Mouse (Mus musculus): Measurements from ENCODE around the gene Epb41l2. TPM values are rescaled to one million over a fixed set of nuclear protein-coding genes. Genes with fewer than 3 reads are reported as not detected.

The Epb41l2 gene
- polyA plus RNA-seq, 1 experiment from 2014 or later: 40.5 TPM

DNA sequence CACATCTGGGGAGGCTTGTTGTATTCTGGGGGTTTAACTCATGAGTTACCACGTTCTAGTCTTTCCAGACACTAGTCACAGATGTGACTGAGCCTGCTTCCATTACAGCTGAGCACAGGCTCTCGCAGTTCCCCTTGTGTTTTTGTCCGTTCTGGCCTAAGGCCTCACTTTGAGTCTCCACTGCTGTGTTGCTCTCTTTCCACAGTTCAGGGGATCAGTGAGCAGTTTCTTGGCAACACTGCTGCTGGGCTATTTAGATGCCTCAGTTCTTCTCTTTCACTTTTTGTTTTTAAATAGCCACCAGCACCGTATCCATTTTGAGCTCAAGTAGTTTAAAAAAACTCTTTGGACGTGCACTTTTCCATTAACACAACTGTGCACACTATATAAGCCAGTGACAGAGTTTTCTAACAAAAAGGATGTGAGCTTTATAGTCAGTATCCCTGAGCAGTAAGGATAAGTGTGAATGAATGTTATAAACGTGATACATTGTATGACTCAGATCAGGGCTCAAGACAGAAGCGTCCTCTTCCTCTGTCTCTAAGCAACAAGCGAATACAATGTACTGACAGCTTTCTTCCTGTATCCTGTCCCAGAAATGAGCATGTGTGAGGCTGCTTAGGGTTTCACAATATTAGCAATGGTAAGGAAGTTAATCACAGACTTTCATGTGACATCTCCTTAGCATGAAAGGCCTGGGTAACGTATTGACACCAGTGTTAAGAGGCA is 28.1 kb upstream of the Epb41l2 start:
- Histone ChIP-seq H3K9ac (replicated peaks) (no peak overlapping the region), H3K36me3 (no peaks in the 10 kb centered on the region), H3K27me3 (no peaks in the 10 kb centered on the region), H3K4me2 (replicated peaks) (no peak overlapping the region), H3K4me3 (no peak overlapping the region), H3K9me3 (no peaks in the 10 kb centered on the region), H3K27ac (replicated peaks) (0 out of 2 replicates have a peak overlapping the region, but pooled peaks have one; percentile 5), H3K4me1 (no peaks in the 10 kb centered on the region)
- ATAC-seq (ENCODE audit: low FRiP score, low read depth): no peak
- 64% methylated on average over 9 of the region's 9 CpGs for WGBS

DNA sequence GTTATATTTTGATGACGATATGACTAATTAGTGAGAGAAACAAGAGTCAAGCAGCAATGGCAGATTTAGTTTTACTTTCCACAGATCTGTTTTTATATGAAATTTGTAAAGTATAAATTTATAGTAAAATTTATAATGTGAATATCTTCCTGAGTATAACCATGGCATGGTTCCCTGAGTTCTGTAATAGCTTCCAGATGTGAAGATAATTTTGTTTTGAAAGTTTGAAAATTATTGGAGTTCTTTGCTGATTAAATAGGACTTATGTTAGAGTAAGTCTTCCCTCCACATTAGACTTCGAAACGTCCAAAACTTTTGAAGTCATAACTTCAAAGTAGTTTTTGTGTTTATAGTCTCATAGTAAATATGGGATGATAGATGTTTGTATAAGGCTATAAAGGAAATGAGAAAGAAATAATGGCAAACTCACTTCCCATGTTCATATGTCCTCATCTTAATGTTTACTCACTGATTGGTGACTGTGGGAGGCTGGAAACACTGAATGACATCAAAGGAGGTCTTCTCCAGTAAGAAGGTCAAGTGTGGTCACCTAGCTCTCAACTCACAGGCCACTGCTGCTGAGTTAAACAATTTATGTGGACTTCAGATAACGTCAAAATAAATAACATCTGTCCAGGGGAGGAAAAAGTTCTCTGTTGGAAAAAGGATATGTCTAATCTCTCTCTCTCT is 26.1 kb upstream of the Epb41l2 start:
- Histone ChIP-seq H3K27me3 (no peaks in the 10 kb centered on the region), H3K36me3 (no peaks in the 10 kb centered on the region), H3K9ac (replicated peaks) (no peak overlapping the region), H3K9me3 (no peaks in the 10 kb centered on the region), H3K4me3 (no peak overlapping the region), H3K27ac (replicated peaks) (no peak overlapping the region), H3K4me1 (no peaks in the 10 kb centered on the region), H3K4me2 (replicated peaks) (no peak overlapping the region)
- no peak for ATAC-seq (ENCODE audit: low FRiP score, low read depth)
- 76% methylated on average over 4 of the region's 4 CpGs for WGBS

DNA sequence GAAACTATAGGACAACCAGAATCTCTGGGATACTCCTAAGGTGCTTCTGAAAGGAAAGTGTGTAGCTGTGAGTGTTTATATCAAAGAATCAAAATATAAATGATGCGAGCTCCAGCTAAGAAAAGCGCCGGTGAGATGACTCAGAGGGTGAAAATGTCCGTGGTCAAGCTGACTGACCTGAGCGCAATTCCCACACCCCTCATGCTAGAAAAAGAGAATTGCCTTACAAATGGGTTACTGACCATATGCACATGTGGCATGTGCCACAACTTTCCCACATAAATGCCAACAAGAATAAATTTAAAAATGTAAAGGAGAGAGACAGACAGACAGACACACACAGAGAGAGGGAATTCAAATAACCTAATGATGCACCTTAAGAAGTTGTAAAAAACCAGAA is 18.9 kb upstream of the Epb41l2 start:
- 96% methylated on average over 5 of the region's 5 CpGs for WGBS
- Histone ChIP-seq H3K9ac (replicated peaks) (no peak overlapping the region), H3K27ac (replicated peaks) (no peak overlapping the region), H3K27me3 (no peaks in the 10 kb centered on the region), H3K36me3 (no peaks in the 10 kb centered on the region), H3K4me3 (no peak overlapping the region), H3K4me1 (no peaks in the 10 kb centered on the region), H3K9me3 (no peaks in the 10 kb centered on the region), H3K4me2 (replicated peaks) (no peak overlapping the region)
- no peak for ATAC-seq (ENCODE audit: low FRiP score, low read depth)

DNA sequence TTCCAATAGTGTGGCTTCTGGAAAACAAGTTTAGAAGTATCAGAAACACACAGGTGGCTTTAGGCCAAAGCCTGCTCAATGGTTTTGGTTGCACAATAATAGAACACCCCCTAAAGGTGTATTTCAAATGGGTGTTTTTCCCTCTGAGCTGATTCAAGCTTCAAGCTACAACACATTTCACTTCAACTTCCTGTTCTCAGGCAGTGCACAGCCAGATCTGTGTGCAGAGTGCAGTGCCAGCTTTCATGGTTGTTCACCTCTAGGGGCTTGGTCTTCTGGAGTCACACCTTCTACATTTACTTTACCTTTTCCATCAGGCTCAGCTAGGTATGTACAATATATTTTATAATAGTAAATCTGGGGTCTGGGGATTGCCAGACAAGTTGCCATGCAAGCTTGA is 16.8 kb upstream of the Epb41l2 start:
- no peaks in the 10 kb centered on the region for H3K4me1 ChIP-seq
- no peak overlapping the region for H3K4me2 ChIP-seq (replicated peaks)
- H3K9ac ChIP-seq (replicated peaks): no peak overlapping the region
- no peak overlapping the region for H3K4me3 ChIP-seq
- no peaks in the 10 kb centered on the region for H3K27me3 ChIP-seq
- no peak overlapping the region for H3K27ac ChIP-seq (replicated peaks)
- no peaks in the 10 kb centered on the region for H3K36me3 ChIP-seq
- ATAC-seq (ENCODE audit: low FRiP score, low read depth): no peak
- no peaks in the 10 kb centered on the region for H3K9me3 ChIP-seq

DNA sequence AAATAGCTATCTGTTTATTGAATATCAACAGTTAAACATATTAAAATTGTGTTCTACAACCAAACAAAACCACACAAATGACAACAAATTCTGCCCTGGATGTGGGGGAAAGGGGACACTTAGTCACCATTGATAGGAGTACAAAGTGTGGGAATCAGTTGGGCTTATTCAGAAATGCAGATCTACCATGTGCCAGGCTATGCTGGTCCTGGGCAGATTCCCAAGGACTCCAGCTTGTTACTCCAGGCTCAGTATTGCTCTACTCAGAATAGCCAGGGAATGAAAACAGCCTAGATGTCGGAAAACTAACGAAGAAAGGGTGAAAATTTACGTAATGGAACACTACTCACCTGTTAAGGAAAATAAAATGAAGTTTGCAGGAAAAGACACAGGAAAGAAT is 5.7 kb upstream of the Epb41l2 start:
- H3K36me3 ChIP-seq: no peaks in the 10 kb centered on the region
- H3K4me2 ChIP-seq (replicated peaks): no peak overlapping the region
- H3K9ac ChIP-seq (replicated peaks): no peak overlapping the region
- ATAC-seq (ENCODE audit: low FRiP score, low read depth): no peak
- H3K9me3 ChIP-seq: no peaks in the 10 kb centered on the region
- no peaks in the 10 kb centered on the region for H3K4me1 ChIP-seq
- no peak overlapping the region for H3K4me3 ChIP-seq
- H3K27ac ChIP-seq (replicated peaks): no peak overlapping the region
- no peaks in the 10 kb centered on the region for H3K27me3 ChIP-seq
- 91% methylated on average over 3 of the region's 3 CpGs for WGBS

DNA sequence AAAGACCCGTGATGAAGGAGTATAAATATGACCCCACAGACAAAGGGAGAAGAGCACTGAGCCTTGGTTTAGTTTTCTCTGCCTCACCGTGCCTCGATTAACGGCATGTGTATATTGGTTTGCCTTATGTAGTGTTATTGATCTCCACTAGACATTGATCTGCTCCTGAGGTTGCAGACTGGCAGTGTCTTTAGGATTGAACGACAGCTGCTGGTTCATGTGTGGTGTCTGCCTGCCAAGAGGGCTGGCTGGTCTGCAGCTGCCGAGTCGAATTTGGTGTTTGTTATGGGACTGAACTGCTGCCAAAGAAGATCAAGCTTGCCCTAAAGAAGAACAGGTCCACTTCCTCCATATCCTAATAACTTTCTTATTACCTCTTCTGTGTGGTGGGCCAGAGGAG is 5.2 kb upstream of the Epb41l2 start:
- H3K27me3 ChIP-seq: no peaks in the 10 kb centered on the region
- ATAC-seq (ENCODE audit: low FRiP score, low read depth): no peak
- no peak overlapping the region for H3K4me2 ChIP-seq (replicated peaks)
- no peak overlapping the region for H3K4me3 ChIP-seq
- WGBS: 93% methylated on average over 7 of the region's 7 CpGs
- no peak overlapping the region for H3K27ac ChIP-seq (replicated peaks)
- H3K4me1 ChIP-seq: no peaks in the 10 kb centered on the region
- H3K9ac ChIP-seq (replicated peaks): no peak overlapping the region
- H3K9me3 ChIP-seq: no peaks in the 10 kb centered on the region
- H3K36me3 ChIP-seq: no peaks in the 10 kb centered on the region

DNA sequence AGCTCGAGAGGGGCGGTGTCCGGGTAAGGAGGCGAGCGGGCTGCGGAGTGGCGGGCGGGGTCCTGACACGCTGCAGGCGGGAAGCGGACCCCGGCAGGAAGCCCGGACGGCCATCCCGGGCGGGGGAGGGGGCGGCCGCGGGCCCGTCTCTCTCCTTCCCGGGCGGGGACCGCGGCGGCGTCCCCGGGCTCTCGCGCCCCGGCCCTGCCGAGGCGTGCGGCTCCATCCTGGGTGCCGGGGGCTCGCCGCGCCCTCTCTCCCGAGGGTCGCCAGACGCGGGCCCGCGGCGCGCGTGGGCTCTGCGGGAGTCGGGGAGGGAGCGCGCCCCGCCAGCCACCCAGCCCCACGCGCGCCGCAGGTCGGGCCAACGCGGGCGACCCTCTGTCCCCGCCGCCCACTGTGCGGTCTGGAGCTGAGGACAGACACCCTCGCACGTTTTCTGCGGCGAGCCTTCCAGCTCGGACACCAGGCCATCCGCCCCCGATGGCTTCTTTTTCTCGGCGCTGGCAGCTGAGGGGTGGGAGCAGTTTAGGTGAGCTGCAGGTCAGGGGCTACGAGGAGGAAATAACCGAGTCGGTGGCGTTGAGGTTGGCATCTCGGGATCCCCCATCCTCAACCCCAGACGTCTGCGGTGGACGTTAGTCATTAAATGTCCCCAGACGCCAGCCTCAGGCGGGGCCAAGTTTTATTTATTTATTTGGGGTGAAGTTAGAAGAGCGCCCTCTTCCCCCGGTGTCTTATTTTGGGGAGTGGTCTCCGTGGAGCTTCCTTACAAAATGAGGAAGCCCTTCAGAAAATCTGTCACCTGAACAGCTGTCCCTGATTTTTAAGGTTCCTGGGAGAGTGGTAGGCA is 587 bp downstream of the Epb41l2 start:
- peaks cover 10% of the 10 kb centered on the region; the same call in 1 of the 2 replicates for H3K4me1 ChIP-seq
- peak overlapping the region; percentile 61 for H3K27ac ChIP-seq (replicated peaks)
- peak overlapping the region; percentile 94 for H3K9ac ChIP-seq (replicated peaks)
- H3K9me3 ChIP-seq: no peaks in the 10 kb centered on the region
- H3K27me3 ChIP-seq: no peaks in the 10 kb centered on the region
- ATAC-seq (ENCODE audit: low FRiP score, low read depth): peak; percentile 70
- H3K4me2 ChIP-seq (replicated peaks): peak overlapping the region; percentile 74
- no peaks in the 10 kb centered on the region for H3K36me3 ChIP-seq
- under 1% methylated on average over 52 of the region's 84 CpGs for WGBS
- H3K4me3 ChIP-seq: peak overlapping the region; percentile 92

DNA sequence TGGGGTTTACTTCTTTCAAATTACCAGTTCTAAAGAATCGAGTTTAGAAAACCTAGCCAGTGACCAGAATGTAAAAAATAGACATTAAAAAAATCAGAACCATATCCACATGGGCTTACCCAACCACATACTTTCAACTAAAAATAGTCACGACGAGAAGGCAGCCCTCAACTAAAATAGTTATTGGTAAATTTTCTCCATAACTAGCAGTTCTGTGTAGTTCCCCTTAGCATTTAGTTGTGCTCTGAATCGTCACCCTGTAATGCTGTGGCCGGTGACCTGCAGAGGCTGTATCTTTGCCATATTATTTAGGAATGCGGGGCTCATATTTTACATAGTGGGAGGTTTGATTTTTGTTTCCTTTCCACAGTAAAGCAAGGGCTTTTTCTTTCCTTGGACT is 2.6 kb downstream of the Epb41l2 start:
- WGBS: 77% methylated on average over 6 of the region's 6 CpGs

DNA sequence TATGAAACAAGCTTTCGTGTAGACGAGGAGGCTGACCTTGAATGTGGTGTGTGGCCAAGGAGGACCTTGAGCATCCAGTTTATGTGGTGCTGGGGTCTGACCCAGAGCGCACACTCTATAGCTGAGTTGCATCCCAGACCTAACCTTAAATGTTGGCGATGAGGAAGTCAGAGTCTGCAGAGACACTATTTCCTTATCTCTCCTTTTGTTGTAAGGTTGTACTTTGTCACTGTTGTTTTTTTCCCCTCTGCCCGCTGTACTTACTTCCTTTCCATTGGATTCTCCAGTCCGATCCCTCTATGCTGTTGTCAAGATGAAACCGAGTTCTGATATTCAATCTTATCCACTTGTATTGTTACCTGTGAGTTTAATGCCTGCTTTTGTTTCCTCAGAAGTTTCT is 5.6 kb downstream of the Epb41l2 start:
- Histone ChIP-seq H3K27me3 (no peaks in the 10 kb centered on the region), H3K36me3 (no peaks in the 10 kb centered on the region), H3K4me2 (replicated peaks) (no peak overlapping the region), H3K27ac (replicated peaks) (no peak overlapping the region), H3K9me3 (no peaks in the 10 kb centered on the region), H3K9ac (replicated peaks) (no peak overlapping the region), H3K4me1 (peaks cover 13% of the 10 kb centered on the region; the same call in 1 of the 2 replicates), H3K4me3 (no peak overlapping the region)
- 91% methylated on average over 7 of the region's 7 CpGs for WGBS
- no peak for ATAC-seq (ENCODE audit: low FRiP score, low read depth)

More for the DNA sequence above, 2.6 kb downstream of the Epb41l2 start:
- Histone ChIP-seq H3K4me3 (no peak overlapping the region), H3K36me3 (no peaks in the 10 kb centered on the region), H3K27ac (replicated peaks) (no peak overlapping the region), H3K9me3 (no peaks in the 10 kb centered on the region), H3K4me2 (replicated peaks) (no peak overlapping the region), H3K9ac (replicated peaks) (no peak overlapping the region), H3K4me1 (peaks cover 10% of the 10 kb centered on the region; the same call in 1 of the 2 replicates), H3K27me3 (no peaks in the 10 kb centered on the region)
- no peak for ATAC-seq (ENCODE audit: low FRiP score, low read depth)

DNA sequence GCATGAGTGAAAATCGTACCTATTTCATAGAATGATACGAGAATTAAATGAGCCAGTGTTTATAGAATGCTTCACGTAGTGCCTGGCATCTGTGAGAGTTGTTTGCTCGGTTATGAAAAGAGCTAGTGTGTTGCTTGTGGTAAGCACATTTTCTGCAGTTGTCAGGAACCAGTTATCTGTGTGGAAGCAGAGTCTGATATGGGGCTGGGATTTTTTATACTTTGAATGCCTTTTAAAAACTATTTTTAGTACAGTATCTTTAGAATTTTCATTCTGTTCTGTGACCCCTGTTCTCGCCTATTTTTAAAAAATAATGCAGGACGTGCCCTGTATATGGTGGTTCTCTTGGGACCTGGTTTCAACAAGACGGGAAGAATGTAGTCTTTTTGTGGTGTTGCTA is 6.1 kb downstream of the Epb41l2 start:
- ATAC-seq (ENCODE audit: low FRiP score, low read depth): no peak
- H3K27me3 ChIP-seq: no peaks in the 10 kb centered on the region
- no peak overlapping the region for H3K9ac ChIP-seq (replicated peaks)
- H3K27ac ChIP-seq (replicated peaks): no peak overlapping the region
- peaks cover 13% of the 10 kb centered on the region; the same call in 1 of the 2 replicates for H3K4me1 ChIP-seq
- WGBS: 86% methylated on average over 7 of the region's 7 CpGs
- no peak overlapping the region for H3K4me3 ChIP-seq
- no peak overlapping the region for H3K4me2 ChIP-seq (replicated peaks)
- no peaks in the 10 kb centered on the region for H3K36me3 ChIP-seq
- no peaks in the 10 kb centered on the region for H3K9me3 ChIP-seq

DNA sequence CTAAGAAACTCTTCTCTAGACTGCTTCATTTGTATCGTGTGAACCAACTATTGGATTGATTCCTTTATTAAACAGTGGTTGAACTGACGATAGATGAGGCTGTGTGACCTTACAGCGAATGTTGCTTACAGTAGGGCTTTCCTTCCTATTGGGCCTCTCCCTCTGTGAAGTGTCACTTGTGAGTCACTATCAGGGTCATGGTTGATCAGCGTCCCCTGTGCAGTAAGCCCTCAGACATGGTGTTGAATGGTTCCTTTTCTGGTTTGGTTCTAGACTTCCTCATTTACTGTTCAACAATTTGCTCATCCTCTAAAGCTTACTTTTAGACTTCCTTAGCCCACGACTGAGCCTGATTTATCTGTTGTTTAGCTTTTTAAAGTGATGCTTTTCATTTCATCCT is 7.1 kb downstream of the Epb41l2 start:
- Histone ChIP-seq H3K4me3 (no peak overlapping the region), H3K27me3 (no peaks in the 10 kb centered on the region), H3K9ac (replicated peaks) (no peak overlapping the region), H3K27ac (replicated peaks) (no peak overlapping the region), H3K4me2 (replicated peaks) (no peak overlapping the region), H3K9me3 (no peaks in the 10 kb centered on the region), H3K4me1 (peaks cover 10% of the 10 kb centered on the region; the same call in 1 of the 2 replicates), H3K36me3 (no peaks in the 10 kb centered on the region)
- no peak for ATAC-seq (ENCODE audit: low FRiP score, low read depth)
- WGBS: 82% methylated on average over 5 of the region's 5 CpGs

DNA sequence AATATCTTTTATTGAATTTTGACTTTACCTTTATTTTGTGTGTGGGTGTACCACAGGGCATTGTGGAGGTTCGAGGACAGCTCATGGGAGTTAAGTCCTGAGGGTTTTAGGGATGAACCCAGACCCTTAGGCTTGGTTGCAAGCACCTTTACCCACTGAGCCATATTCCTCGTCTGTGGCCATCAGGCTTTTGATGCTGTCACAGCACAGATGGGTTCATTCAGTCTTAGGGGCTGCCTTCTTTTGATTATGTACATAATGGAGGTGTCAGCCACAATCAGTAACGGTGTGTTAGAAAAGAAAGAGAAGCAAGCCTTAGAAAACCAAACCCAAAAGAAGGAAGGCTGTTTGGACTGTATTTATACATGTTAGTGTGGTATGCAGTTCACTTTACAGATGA is 9.3 kb downstream of the Epb41l2 start:
- H3K27ac ChIP-seq (replicated peaks): no peak overlapping the region
- no peaks in the 10 kb centered on the region for H3K36me3 ChIP-seq
- no peaks in the 10 kb centered on the region for H3K9me3 ChIP-seq
- no peak overlapping the region for H3K4me2 ChIP-seq (replicated peaks)
- H3K9ac ChIP-seq (replicated peaks): no peak overlapping the region
- H3K4me3 ChIP-seq: no peak overlapping the region
- 34% methylated on average over 3 of the region's 3 CpGs for WGBS
- peak; percentile 59; the same call in 1 of the 2 replicates for ATAC-seq (ENCODE audit: low FRiP score, low read depth)
- no peaks in the 10 kb centered on the region for H3K27me3 ChIP-seq
- H3K4me1 ChIP-seq: peaks cover 15% of the 10 kb centered on the region
